Mouse (Mus musculus) heart, postnatal 0 days (tissue): ENCODE results near the gene Cyth1. TPM values are rescaled to one million over a fixed set of nuclear protein-coding genes. Genes with fewer than 3 reads are reported as not detected.

Source experiments
- ATAC-seq: fragments of 200-750 bp; cut with Nextera tagmentation; 2 replicates; pipeline ENCODE4 v1.8.0; 2017; ENCODE audit warnings: low read depth, moderate number of reproducible peaks, moderate library complexity; ENCODE audit not compliant: insufficient read depth
- DNase-seq: peaks from one replicate; pipeline ENCODE4 v3.0.0-alpha.2; 2016; ENCODE audit warnings: low spot score
- H3K27ac ChIP-seq: fragments of 300-500 bp; sonication (generic); 2 replicates; pipeline ENCODE4 v1.5.1; 2014; ENCODE audit warnings: low read depth, mild to moderate bottlenecking
- H3K27me3 ChIP-seq: fragments of 300-500 bp; sonication (generic); 2 replicates; pipeline ENCODE4 v1.6.1; 2014; ENCODE audit warnings: low read length, mixed read lengths; ENCODE audit not compliant: control insufficient read depth, insufficient read depth
- H3K36me3 ChIP-seq: fragments of 300-500 bp; sonication (generic); replicated peaks from 2 replicates; pipeline ENCODE4 v1.6.1; 2014; ENCODE audit warnings: low read length, mixed read lengths; ENCODE audit not compliant: control insufficient read depth, insufficient read depth
- H3K4me1 ChIP-seq: fragments of 300-500 bp; sonication (generic); 2 replicates; pipeline ENCODE4 v1.6.1; 2014; ENCODE audit warnings: antibody characterized with exemption; ENCODE audit not compliant: control insufficient read depth, insufficient read depth
- H3K4me2 ChIP-seq: fragments of 300-500 bp; sonication (generic); 2 replicates; pipeline ENCODE4 v1.6.1; 2014; ENCODE audit warnings: low read depth, mild to moderate bottlenecking, low read length, moderate library complexity
- H3K4me3 ChIP-seq: fragments of 300-500 bp; sonication (generic); 2 replicates; pipeline ENCODE4 v1.5.1; 2014; ENCODE audit warnings: low read depth, low read length
- H3K9ac ChIP-seq: fragments of 300-500 bp; sonication (generic); replicated peaks from 2 replicates; pipeline ENCODE4 v1.6.1; 2014; ENCODE audit warnings: low read depth, low read length, mixed read lengths
- H3K9me3 ChIP-seq: fragments of 300-500 bp; sonication (generic); replicated peaks from 2 replicates; pipeline ENCODE4 v1.6.1; 2016; ENCODE audit warnings: low read length; ENCODE audit not compliant: control insufficient read depth
- CTCF ChIP-seq: IDR thresholded peaks from 2 replicates; pipeline ENCODE4 v1.5.1; 2016; ENCODE audit warnings: antibody characterized with exemption, control low read depth, low read depth
- EP300 ChIP-seq: IDR thresholded peaks from 2 replicates; pipeline ENCODE4 v1.6.1; 2016; ENCODE audit warnings: antibody characterized with exemption, low read depth
- WGBS: fragments of 180-500 bp; shearing (Covaris S2); extraction: QIAGEN DNeasy Blood & Tissue Kit; methylation state at CpG from one replicate; pipeline ENCODE4 v1.1.7; 2014; 5-methylcytosine and 5-hydroxymethylcytosine counted together
- polyA plus RNA-seq: library from polyadenylated mRNA; unstranded; fragments of >200 nt; fragmentation: Nextera tagmentation; extraction: Ambion mirVana; gene quantifications from 2 replicates; pipeline ENCODE4 v1.2.1, GENCODE M21; 2015
- total RNA-seq: library from RNA; depleted of rRNA; stranded (reverse); fragments of >200 nt; gene quantifications from 2 replicates; pipeline ENCODE4 v1.2.3, GENCODE M21; 2014; ENCODE audit warnings: low replicate concordance

Cyth1 gene
- total and polyA plus RNA-seq, 2 experiments from 2014 or later, result 21.4 to 50.1 TPM

GRCm38 (mm10) chr11:118133133-118133751, 115.2 kb downstream of the Cyth1 start:
- no peak overlapping the region for H3K4me3 ChIP-seq
- DNase-seq, result no peak
- 48% methylated on average over 9 of the region's 9 CpGs for WGBS
- peak; percentile 13; the same call in 1 of the 2 replicates for ATAC-seq
- TF ChIP-seq EP300, result no peak
- TF ChIP-seq CTCF, result no peak
- H3K27me3 ChIP-seq, result no peaks in the 10 kb centered on the region
- no peak overlapping the region for H3K4me2 ChIP-seq
- peaks cover 16% of the 10 kb centered on the region for H3K4me1 ChIP-seq
- no peaks in the 10 kb centered on the region for H3K9me3 ChIP-seq
- peak overlapping the region; percentile 63; the same call in 1 of the 2 replicates for H3K27ac ChIP-seq
- no peak overlapping the region for H3K9ac ChIP-seq
- no peaks in the 10 kb centered on the region for H3K36me3 ChIP-seq

DNA sequence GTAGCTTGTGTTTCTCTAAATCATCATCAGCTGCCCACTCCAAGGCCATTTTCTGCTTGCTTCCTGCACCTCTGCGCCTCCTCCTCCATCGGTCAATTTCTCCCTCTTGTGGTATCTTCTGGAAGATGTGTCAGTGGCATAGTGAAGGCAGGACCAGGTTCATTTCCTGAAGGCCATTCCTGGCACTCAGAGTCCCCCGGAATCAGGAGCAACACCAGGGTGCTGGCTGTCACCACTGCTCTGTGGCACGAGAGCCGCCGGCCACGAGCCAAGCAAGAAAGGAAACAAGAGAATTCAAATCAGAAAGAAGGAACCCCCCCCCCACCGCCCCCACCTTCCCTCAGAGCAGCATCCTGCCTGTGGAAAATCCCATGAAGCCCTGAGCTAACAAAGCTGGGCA, 116.3 kb downstream of the Cyth1 start:
- no peaks in the 10 kb centered on the region for H3K27me3 ChIP-seq
- H3K9ac ChIP-seq, result no peak overlapping the region
- H3K4me2 ChIP-seq, result no peak overlapping the region
- no peak overlapping the region for H3K4me3 ChIP-seq
- H3K9me3 ChIP-seq, result no peaks in the 10 kb centered on the region
- H3K27ac ChIP-seq, result peak overlapping the region; percentile 63; the same call in 1 of the 2 replicates
- DNase-seq (no peak), ATAC-seq (peak; percentile 9; the same call in 1 of the 2 replicates)
- peaks cover 16% of the 10 kb centered on the region for H3K4me1 ChIP-seq
- 47% methylated on average over 8 of the region's 8 CpGs for WGBS
- peak; percentile 26; the same call in 1 of the 2 replicates for TF ChIP-seq CTCF
- TF ChIP-seq EP300, result no peak
- H3K36me3 ChIP-seq, result no peaks in the 10 kb centered on the region

DNA sequence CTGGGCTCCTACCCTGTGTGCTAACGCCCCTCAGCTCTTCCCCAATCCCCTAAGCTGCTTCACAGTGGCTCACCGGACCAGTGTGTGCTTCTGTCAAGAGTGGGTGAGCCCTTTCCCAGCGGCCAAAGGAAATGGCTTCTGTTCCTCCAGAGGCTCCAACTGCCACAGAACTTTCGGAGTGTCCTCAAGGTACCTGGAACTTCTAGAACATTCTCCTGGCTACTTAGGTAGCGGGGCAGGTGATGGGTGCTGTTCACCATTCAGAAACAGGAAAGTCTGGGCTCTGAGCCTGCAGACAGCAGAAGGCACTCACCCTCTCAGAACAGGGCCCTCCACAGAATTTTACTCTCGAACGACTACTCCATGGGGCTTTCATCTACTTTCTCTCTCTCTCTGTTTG, 117.9 kb downstream of the Cyth1 start, which contains the start of gene Dnah17:
Dnah17 (minus strand) TSS at position 101 of the 400 bp plus-strand sequence.
- ATAC-seq (no peak), DNase-seq (no peak)
- Histone ChIP-seq H3K4me2 (no peak within 1 kb of the TSS), H3K27ac (no peak within 1 kb of the TSS), H3K4me1 (peaks cover 16% of the 10 kb centered on the region), H3K9me3 (no peaks in the 10 kb centered on the region), H3K9ac (no peak within 1 kb of the TSS), H3K36me3 (no peaks in the 10 kb centered on the region), H3K27me3 (no peaks in the 10 kb centered on the region), H3K4me3 (no peak within 1 kb of the TSS)
- 87% methylated on average over 7 of the region's 7 CpGs for WGBS
- TF ChIP-seq EP300 (no peak), CTCF (no peak)

DNA sequence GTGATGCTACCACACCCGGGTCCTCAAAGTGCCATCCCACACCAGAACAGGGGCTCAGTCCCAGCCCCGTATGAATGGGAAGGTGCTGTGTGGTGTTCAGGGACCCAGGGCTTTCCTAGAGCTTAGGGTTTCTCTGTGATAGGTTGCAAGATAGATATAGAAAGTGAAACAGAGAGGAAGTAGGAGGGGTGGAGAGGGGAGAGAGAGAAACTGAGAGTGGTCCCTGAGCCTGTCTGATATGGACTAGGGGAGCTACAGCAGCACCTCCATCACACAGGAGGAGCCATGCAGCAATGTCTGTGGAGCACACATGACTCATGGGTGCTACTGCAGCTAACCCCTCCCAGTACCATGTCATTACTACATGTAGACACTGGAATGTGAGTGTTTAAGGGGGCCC, 118.6 kb downstream of the Cyth1 start:
- H3K36me3 ChIP-seq, result no peaks in the 10 kb centered on the region
- no peak overlapping the region for H3K4me2 ChIP-seq
- no peak for TF ChIP-seq CTCF
- no peak for TF ChIP-seq EP300
- H3K4me1 ChIP-seq, result peaks cover 16% of the 10 kb centered on the region
- WGBS, result 85% methylated on average over 2 of the region's 2 CpGs
- H3K27me3 ChIP-seq, result no peaks in the 10 kb centered on the region
- ATAC-seq (no peak), DNase-seq (no peak)
- H3K27ac ChIP-seq, result no peak overlapping the region
- no peak overlapping the region for H3K9ac ChIP-seq
- no peak overlapping the region for H3K4me3 ChIP-seq
- no peaks in the 10 kb centered on the region for H3K9me3 ChIP-seq

GRCm38 (mm10) chr11:118121592-118121991, 126.8 kb downstream of the Cyth1 start:
- Histone ChIP-seq H3K4me3 (no peak overlapping the region), H3K27me3 (no peaks in the 10 kb centered on the region), H3K9ac (no peak overlapping the region), H3K27ac (no peak overlapping the region), H3K4me1 (peaks cover 12% of the 10 kb centered on the region), H3K4me2 (no peak overlapping the region), H3K36me3 (no peaks in the 10 kb centered on the region), H3K9me3 (no peaks in the 10 kb centered on the region)
- TF ChIP-seq EP300 (no peak), CTCF (no peak)
- no peak for ATAC-seq
- WGBS, result 84% methylated on average over 11 of the region's 11 CpGs
- no peak for DNase-seq

GRCm38 (mm10) chr11:118118777-118119176, 129.6 kb downstream of the Cyth1 start:
- Histone ChIP-seq H3K4me2 (no peak overlapping the region), H3K4me3 (no peak overlapping the region), H3K4me1 (peaks cover 17% of the 10 kb centered on the region), H3K27ac (0 out of 2 replicates have a peak overlapping the region, but pooled peaks have one; percentile 4), H3K9ac (no peak overlapping the region), H3K27me3 (no peaks in the 10 kb centered on the region), H3K9me3 (no peaks in the 10 kb centered on the region), H3K36me3 (no peaks in the 10 kb centered on the region)
- no peak for TF ChIP-seq EP300
- 18% methylated on average over 8 of the region's 8 CpGs for whole genome bisulfite sequencing
- ATAC-seq, result peak; percentile 59; the same call in 1 of the 2 replicates
- DNase-seq, result peak; percentile 16
